Comparison of ENCODE assay signal across 20 mouse cellular contexts in the genomic region with DNA sequence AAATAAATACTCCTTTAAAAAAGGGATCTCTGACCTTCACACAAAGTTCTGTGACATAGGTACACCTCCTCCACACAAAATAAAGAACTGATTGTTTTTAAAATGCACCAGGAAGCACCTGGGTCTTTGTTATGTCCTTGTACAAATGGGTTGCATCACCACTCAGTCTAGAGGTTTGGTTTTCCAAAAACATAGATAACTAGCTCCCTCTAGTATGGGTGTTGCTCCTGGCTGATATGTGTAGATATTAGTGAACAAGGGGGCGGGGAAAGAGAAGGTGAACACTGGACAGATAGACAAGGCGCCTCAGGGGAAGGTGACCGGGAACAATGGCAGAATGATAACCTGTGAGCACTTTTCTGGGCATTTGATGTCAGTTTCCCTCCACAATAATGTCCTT. TPM values are rescaled to one million over a fixed set of nuclear protein-coding genes. Genes with fewer than 3 reads are reported as not detected.
DNase-seq lines count a peak whose midpoint lies in the region; ATAC-seq and TF ChIP-seq lines count a peak whose summit lies in the region.
"Had no signal": no experiment of that assay in that cellular context is flagged by ENCODE, and none has a peak within 500 bp of the region (broad histone marks: within the 10 kb centered on the region; RNA-seq: fewer than 3 reads in every experiment).

No protein-coding gene starts in this region.

- no peak for TF ChIP-seq RAD21 in MEL (IDR thresholded peaks at IDR 0.05; ENCODE audit: low read depth, low read length)

- H3K4me3 ChIP-seq in liver, embryonic 11.5 days (ENCODE audit: low read depth, low read length) = no peak overlapping the region
- H3K4me3 ChIP-seq in MEL (ENCODE audit: control insufficient read depth in 1 of 2, insufficient read depth in 1 of 2, low read depth in 2 of 2, low read length in 2 of 2) = no peak overlapping the region
- no peak overlapping the region for H3K4me3 ChIP-seq in liver, embryonic 15.5 days (replicated peaks)
- H3K4me3 ChIP-seq: embryonic facial prominence, embryonic 12.5 days; forebrain, embryonic 15.5 days; heart, adult 2 months; heart, embryonic 13.5 days; hindbrain, embryonic 15.5 days had no signal

- no peak for TF ChIP-seq POLR2A in MEL (IDR thresholded peaks at IDR 0.05; ENCODE audit: control insufficient read depth in 1 of 2, insufficient read depth in 1 of 2, low read depth in 1 of 2, low read length in 2 of 2, poor library complexity in 1 of 2)

- WGBS in liver, embryonic 11.5 days = 66% methylated on average over 3 of the region's 3 CpGs
- WGBS in liver, embryonic 15.5 days (ENCODE audit: insufficient replicate concordance) = 37% methylated on average over 3 of the region's 3 CpGs

- TF ChIP-seq EP300 in MEL (IDR thresholded peaks at IDR 0.05; ENCODE audit: low read depth in 1 of 2, low read length in 2 of 2) = peak in 1 of 2 experiments; percentile 45; a peak in 1 of 4 replicates

- H3K27ac ChIP-seq in liver, embryonic 11.5 days (ENCODE audit: low read depth, low read length) = no peak overlapping the region
- no peak overlapping the region for H3K27ac ChIP-seq in MEL (ENCODE audit: control insufficient read depth, low read depth, low read length)
- no peak overlapping the region for H3K27ac ChIP-seq in liver, embryonic 15.5 days (replicated peaks)
- H3K27ac ChIP-seq: embryonic facial prominence, embryonic 12.5 days; forebrain, embryonic 15.5 days; heart, adult 2 months; heart, embryonic 13.5 days; hindbrain, embryonic 15.5 days had no signal

- H3K36me3 ChIP-seq in liver, embryonic 11.5 days (ENCODE audit: control insufficient read depth, insufficient read depth, low read length) = no peaks in the 10 kb centered on the region
- peaks cover 0 to 4% of the 10 kb centered on the region in 2 experiments; a peak in 1 of 4 replicates for H3K36me3 ChIP-seq in MEL (ENCODE audit: control insufficient read depth in 1 of 2, insufficient read depth in 2 of 2, low read length in 2 of 2)
- no peaks in the 10 kb centered on the region for H3K36me3 ChIP-seq in liver, embryonic 15.5 days (replicated peaks)
- H3K36me3 ChIP-seq: embryonic facial prominence, embryonic 12.5 days; forebrain, embryonic 15.5 days; heart, embryonic 13.5 days; hindbrain, embryonic 15.5 days had no signal

- ATAC-seq in liver, embryonic 11.5 days (replicated peaks; ENCODE audit: low FRiP score) = peak; percentile 88
- peak; percentile 74 for ATAC-seq in liver, embryonic 15.5 days (ENCODE audit: insufficient read depth)
- ATAC-seq: forebrain, embryonic 15.5 days had no signal

- DNase-seq in liver, embryonic 11.5 days (ENCODE audit: low spot score) = no peak
- DNase-seq in liver = no peak
- DNase-seq in MEL (ENCODE audit: low read depth, low spot score) = no peak
- no peak for DNase-seq in Muller cell, postnatal 12 days (ENCODE audit: inconsistent ontology term)
- no peak for DNase-seq in heart, adult 18-20 months
- DNase-seq in gastrocnemius, postnatal 10 days = no peak
- DNase-seq: adrenal gland, postnatal 10 days; cerebellum, adult 11-12 months; cerebellum, adult 9-10 months; cerebellum, postnatal 25 days; heart, adult 2 months; heart, postnatal 36 days had no signal

- peak in 1 of 3 experiments; percentile 6; a peak in 1 of 6 replicates for TF ChIP-seq CTCF in MEL (IDR thresholded peaks at IDR 0.05 in 2 of 3, conservative IDR thresholded peaks at IDR 0.05 in 1 of 3; ENCODE audit: control insufficient read depth in 1 of 3, insufficient read depth in 1 of 3, low read depth in 2 of 3, low read length in 3 of 3, poor library complexity in 1 of 3, severe bottlenecking in 1 of 3)

- H3K27me3 ChIP-seq in liver, embryonic 11.5 days (replicated peaks; ENCODE audit: control insufficient read depth, insufficient read depth, low read length) = no peaks in the 10 kb centered on the region
- H3K27me3 ChIP-seq in MEL (ENCODE audit: control insufficient read depth in 1 of 2, insufficient read depth in 2 of 2, low read length in 2 of 2) = no peaks in the 10 kb centered on the region
- peaks cover 16% of the 10 kb centered on the region for H3K27me3 ChIP-seq in liver, embryonic 15.5 days
- H3K27me3 ChIP-seq: embryonic facial prominence, embryonic 12.5 days; forebrain, embryonic 15.5 days had no signal

- H3K4me1 ChIP-seq in liver, embryonic 11.5 days (replicated peaks; ENCODE audit: control insufficient read depth, insufficient read depth, low read length) = 0 out of 2 replicates have a peak, but pooled peaks cover 3% of the 10 kb centered on the region
- H3K4me1 ChIP-seq in MEL (ENCODE audit: control insufficient read depth in 1 of 2, insufficient read depth in 2 of 2, low read length in 2 of 2) = peaks cover 9 to 14% of the 10 kb centered on the region in 2 experiments
- peaks cover 21% of the 10 kb centered on the region for H3K4me1 ChIP-seq in liver, embryonic 15.5 days (replicated peaks)
- H3K4me1 ChIP-seq: embryonic facial prominence, embryonic 12.5 days; forebrain, embryonic 15.5 days; heart, embryonic 13.5 days; hindbrain, embryonic 15.5 days had no signal

- no peaks in the 10 kb centered on the region for H3K79me2 ChIP-seq in MEL (ENCODE audit: control insufficient read depth, insufficient read depth, low read length, poor library complexity)

- H3K9me3 ChIP-seq in liver, embryonic 11.5 days (ENCODE audit: control insufficient read depth, low read length) = no peaks in the 10 kb centered on the region
- no peaks in the 10 kb centered on the region for H3K9me3 ChIP-seq in MEL (replicated peaks; ENCODE audit: insufficient read depth, low read length)
- H3K9me3 ChIP-seq in liver, embryonic 15.5 days (replicated peaks) = 0 out of 2 replicates have a peak, but pooled peaks cover 2% of the 10 kb centered on the region
- H3K9me3 ChIP-seq: embryonic facial prominence, embryonic 12.5 days; forebrain, embryonic 15.5 days; hindbrain, embryonic 15.5 days had no signal

- peak overlapping the region; percentile 4; the same call in 1 of the 2 replicates for H3K4me2 ChIP-seq in liver, embryonic 11.5 days
- H3K4me2 ChIP-seq in liver, embryonic 15.5 days = no peak overlapping the region; the same call in 1 of the 2 replicates
- H3K4me2 ChIP-seq: embryonic facial prominence, embryonic 12.5 days; forebrain, embryonic 15.5 days; heart, embryonic 13.5 days; hindbrain, embryonic 15.5 days had no signal

- no peak overlapping the region for H3K9ac ChIP-seq in liver, embryonic 11.5 days (ENCODE audit: low read depth, low read length)
- no peak overlapping the region for H3K9ac ChIP-seq in MEL (ENCODE audit: control insufficient read depth, low read depth, low read length, poor library complexity, severe bottlenecking)
- H3K9ac ChIP-seq in liver, embryonic 15.5 days = no peak overlapping the region
- H3K9ac ChIP-seq: embryonic facial prominence, embryonic 12.5 days; forebrain, embryonic 15.5 days; heart, embryonic 13.5 days; hindbrain, embryonic 15.5 days had no signal

TF ChIP-seq in MEL, 35 proteins besides CTCF, POLR2A, EP300 and RAD21:
- TF ChIP-seq MYB (IDR thresholded peaks at IDR 0.05; ENCODE audit: low read depth, low read length) (no peak), MXI1 (IDR thresholded peaks at IDR 0.05; ENCODE audit: low read depth, low read length) (no peak), TCF12 (IDR thresholded peaks at IDR 0.05; ENCODE audit: low read depth, low read length) (peak; percentile 59; the same call in 1 of the 2 replicates), SIN3A (IDR thresholded peaks at IDR 0.05; ENCODE audit: low read length) (peak; percentile 27; the same call in 1 of the 2 replicates), ETS1 (IDR thresholded peaks at IDR 0.05; ENCODE audit: low read depth, low read length) (peak; percentile 65), JUND (IDR thresholded peaks at IDR 0.05; ENCODE audit: low read depth, low read length) (no peak), SMC3 (IDR thresholded peaks at IDR 0.05; ENCODE audit: low read depth, low read length) (peak; percentile 8; the same call in 1 of the 2 replicates), USF1 (IDR thresholded peaks at IDR 0.05; ENCODE audit: low read depth, low read length) (no peak), RCOR1 (IDR thresholded peaks at IDR 0.05; ENCODE audit: low read depth, low read length) (peak; percentile 47; the same call in 1 of the 2 replicates)

RNA-seq across cellular contexts. Expression of a gene that starts 10.1 kb away (rescaled TPM):
- polyA plus RNA-seq in liver, embryonic 11.5 days (2014; fragmentation: Nextera tagmentation; extraction: Ambion mirVana) = 39.5 and 42.9 TPM in 2 replicates
- 29.1 and 29.8 TPM in 2 replicates for total RNA-seq in MEL (2012; rRNA removed)
- 100 to 1,000 TPM in 1 of 2 experiments, 10 to 100 TPM in 1; 38.9 to 465 TPM for polyA plus RNA-seq in MEL (2012; ENCODE audit: insufficient read depth in 1 of 2, insufficient read length in 2 of 2, low read depth in 1 of 2, low replicate concordance in 2 of 2, missing spikeins in 1 of 2)
- polyA plus RNA-seq in liver, embryonic 15.5 days (2015; fragmentation: Nextera tagmentation; extraction: Ambion mirVana) = 13.5 and 14.9 TPM in 2 replicates
- total RNA-seq in heart, adult 18-20 months (2021) = 100 to 1,000 TPM; 383 to 397 TPM
- total RNA-seq in gastrocnemius, postnatal 10 days (2021) = 100 to 1,000 TPM; 144 to 160 TPM

RNA-seq across cellular contexts. Expression of a gene that starts 17.9 kb away (rescaled TPM):
- not detected in 2 replicates for polyA plus RNA-seq in liver, embryonic 11.5 days (2014; fragmentation: Nextera tagmentation; extraction: Ambion mirVana)
- total RNA-seq in MEL (2012; rRNA removed) = not detected in 2 replicates
- polyA plus RNA-seq in MEL (2012; ENCODE audit: insufficient read depth in 1 of 2, insufficient read length in 2 of 2, low read depth in 1 of 2, low replicate concordance in 2 of 2, missing spikeins in 1 of 2) = not detected
- 0.03 TPM in 1 of 2 replicates, not detected in the other for polyA plus RNA-seq in liver, embryonic 15.5 days (2015; fragmentation: Nextera tagmentation; extraction: Ambion mirVana)
- total RNA-seq in heart, adult 18-20 months (2021) = under 1 TPM; 0.07 to 0.10 TPM
- not detected for total RNA-seq in gastrocnemius, postnatal 10 days (2021)
- total RNA-seq: gastrocnemius, adult 8-10 months; gastrocnemius, postnatal 4 days had no signal
- polyA plus RNA-seq: heart, embryonic 13.5 days; heart, postnatal 0 days had no signal
